Mouse (Mus musculus) layer of hippocampus, postnatal 14 days (tissue): ENCODE data around the gene Adarb2. TPM values are rescaled to one million over a fixed set of nuclear protein-coding genes. Genes with fewer than 3 reads are reported as not detected.
A peak's percentile ranks its signal among the peaks of the same experiment; 100 is the strongest.

Experiments used
- DNase-seq, 2 experiments: peaks; one replicate each; pipeline ENCODE4 v3.0.0; 2021 to 2022; ENCODE audit warnings: low spot score in 2 of 2, mixed read lengths in 1 of 2
- total RNA-seq, 2 experiments: library from RNA; stranded (reverse); gene quantifications; 2 replicates each; pipeline ENCODE4 v1.2.3; 2021

The Adarb2 gene
- total RNA-seq, 2 experiments from 2014 or later: 30.5 to 35.8 TPM

- no peak for DNase-seq
Observed at GRCm38 (mm10) chr13:8365523-8365922, 162.9 kb downstream of the Adarb2 start.

GRCm38 (mm10) chr13:8366087-8366486, 163.4 kb downstream of the Adarb2 start:
- no peak for DNase-seq

GRCm38 (mm10) chr13:8369868-8370387, 167.3 kb downstream of the Adarb2 start:
- DNase-seq: no peak

- peak; percentile 23 to 40 for DNase-seq
Observed at GRCm38 (mm10) chr13:8388541-8388940, 185.9 kb downstream of the Adarb2 start.

- DNase-seq: no peak
Observed at GRCm38 (mm10) chr13:8400265-8401041, 197.8 kb downstream of the Adarb2 start.

- DNase-seq: peak in 1 of 2 experiments; percentile 20
Observed at GRCm38 (mm10) chr13:8402324-8402873, 199.7 kb downstream of the Adarb2 start.

- DNase-seq: peak; percentile 37 to 81
Observed at GRCm38 (mm10) chr13:8406020-8406419, 203.4 kb downstream of the Adarb2 start.

GRCm38 (mm10) chr13:8410353-8411318, 208.0 kb downstream of the Adarb2 start:
- DNase-seq: no peak

- DNase-seq: peak in 1 of 2 experiments; percentile 57
Observed at GRCm38 (mm10) chr13:8424019-8424719, 221.5 kb downstream of the Adarb2 start.

GRCm38 (mm10) chr13:8439188-8439835, 236.6 kb downstream of the Adarb2 start:
- peak in 1 of 2 experiments; percentile 15 for DNase-seq

- DNase-seq: no peak
Observed at GRCm38 (mm10) chr13:8445415-8445814, 242.7 kb downstream of the Adarb2 start.

- DNase-seq: no peak
Observed at GRCm38 (mm10) chr13:8448192-8448879, 245.7 kb downstream of the Adarb2 start.

GRCm38 (mm10) chr13:8451581-8451980, 248.9 kb downstream of the Adarb2 start:
- DNase-seq: no peak

- no peak for DNase-seq
Observed at GRCm38 (mm10) chr13:8456886-8457285, 254.2 kb downstream of the Adarb2 start.

- DNase-seq: no peak
Observed at GRCm38 (mm10) chr13:8457831-8458230, 255.2 kb downstream of the Adarb2 start.

GRCm38 (mm10) chr13:8467591-8468366, 265.1 kb downstream of the Adarb2 start:
- no peak for DNase-seq

GRCm38 (mm10) chr13:8476237-8476636, 273.6 kb downstream of the Adarb2 start:
- no peak for DNase-seq

- DNase-seq: no peak
Observed at GRCm38 (mm10) chr13:8478731-8479130, 276.1 kb downstream of the Adarb2 start.

- DNase-seq: no peak
Observed at GRCm38 (mm10) chr13:8479970-8480369, 277.3 kb downstream of the Adarb2 start.
